Mouse (Mus musculus) heart, embryonic 13.5 days (tissue): ENCODE results near the gene Pabpn1l. TPM values are rescaled to one million over a fixed set of nuclear protein-coding genes. Genes with fewer than 3 reads are reported as not detected.
A peak's percentile ranks its signal among the peaks of the same experiment; 100 is the strongest.

Experiments
- ATAC-seq: fragments of 200-750 bp; cut with Nextera tagmentation; 2 replicates; pipeline ENCODE4 v1.8.0; 2017; ENCODE audit warnings: moderate TSS enrichment; ENCODE audit not compliant: insufficient number of reproducible peaks, low FRiP score, low TSS enrichment; ENCODE audit errors: extremely low read depth
- H3K27ac ChIP-seq: fragments of 300-500 bp; sonication (generic); replicated peaks from 2 replicates; pipeline ENCODE4 v1.5.1; 2015; ENCODE audit warnings: moderate library complexity, mild to moderate bottlenecking, inconsistent platforms
- H3K27me3 ChIP-seq: fragments of 300-500 bp; sonication (generic); replicated peaks from 2 replicates; pipeline ENCODE4 v1.6.1; 2015; ENCODE audit warnings: mild to moderate bottlenecking, inconsistent platforms
- H3K36me3 ChIP-seq: fragments of 300-500 bp; sonication (generic); 2 replicates; pipeline ENCODE4 v1.6.1; 2015; ENCODE audit warnings: mild to moderate bottlenecking, inconsistent platforms
- H3K4me1 ChIP-seq: fragments of 300-500 bp; sonication (generic); 2 replicates; pipeline ENCODE4 v1.6.1; 2015; ENCODE audit warnings: inconsistent platforms
- H3K4me2 ChIP-seq: fragments of 300-500 bp; sonication (generic); 2 replicates; pipeline ENCODE4 v1.6.1; 2015; ENCODE audit warnings: inconsistent platforms, mild to moderate bottlenecking, moderate library complexity
- H3K4me3 ChIP-seq: fragments of 300-500 bp; sonication (generic); 2 replicates; pipeline ENCODE4 v1.5.1; 2015; ENCODE audit warnings: moderate library complexity, mild to moderate bottlenecking, inconsistent platforms
- H3K9ac ChIP-seq: fragments of 300-500 bp; sonication (generic); 2 replicates; pipeline ENCODE4 v1.6.1; 2015; ENCODE audit warnings: inconsistent platforms, mild to moderate bottlenecking, moderate library complexity
- H3K9me3 ChIP-seq: fragments of 300-500 bp; sonication (generic); 2 replicates; pipeline ENCODE4 v1.6.1; 2016; ENCODE audit warnings: inconsistent platforms
- WGBS: fragments of 180-500 bp; shearing (Covaris S2); methylation state at CpG from one replicate; pipeline ENCODE4 v1.1.7; 2015; ENCODE audit warnings: mixed read lengths; 5-methylcytosine and 5-hydroxymethylcytosine counted together
- polyA plus RNA-seq: library from polyadenylated mRNA; unstranded; fragments of >200 nt; fragmentation: Nextera tagmentation; extraction: Ambion mirVana; gene quantifications from 2 replicates; pipeline ENCODE4 v1.2.1, GENCODE M21; 2015

Gene Pabpn1l
- polyA plus RNA-seq, 1 experiment from 2014 or later: not detected

- Histone ChIP-seq H3K4me3 (no peak overlapping the region), H3K9ac (no peak overlapping the region), H3K27me3 (peaks cover 7% of the 10 kb centered on the region), H3K9me3 (no peaks in the 10 kb centered on the region), H3K4me2 (0 out of 2 replicates have a peak overlapping the region, but pooled peaks have one; percentile 7), H3K36me3 (peaks cover 23% of the 10 kb centered on the region), H3K4me1 (peaks cover 36% of the 10 kb centered on the region), H3K27ac (no peak overlapping the region)
- WGBS: 50% methylated on average over 16 of the region's 16 CpGs
- no peak for ATAC-seq
These were observed 23.8 kb upstream of the Pabpn1l start for GRCm38 (mm10) chr8:122646337-122646736.

- H3K4me1 ChIP-seq: peaks cover 49% of the 10 kb centered on the region
- no peak for ATAC-seq
These were observed 21.8 kb upstream of the Pabpn1l start for GRCm38 (mm10) chr8:122644175-122644954.

GRCm38 (mm10) chr8:122642071-122642470, 19.5 kb upstream of the Pabpn1l start:
- Histone ChIP-seq H3K4me3 (no peak overlapping the region), H3K27me3 (peaks cover 4% of the 10 kb centered on the region), H3K9ac (no peak overlapping the region), H3K4me2 (no peak overlapping the region), H3K27ac (0 out of 2 replicates have a peak overlapping the region, but pooled peaks have one; percentile 0), H3K36me3 (peaks cover 21% of the 10 kb centered on the region), H3K9me3 (no peaks in the 10 kb centered on the region), H3K4me1 (peaks cover 59% of the 10 kb centered on the region)
- ATAC-seq: no peak
- WGBS: 41% methylated on average over 9 of the region's 9 CpGs

More at GRCm38 (mm10) chr8:122644175-122644954, 21.8 kb upstream of the Pabpn1l start:
- H3K27ac ChIP-seq: no peak overlapping the region
- WGBS: 45% methylated on average over 6 of the region's 6 CpGs
- H3K36me3 ChIP-seq: peaks cover 23% of the 10 kb centered on the region
- no peak overlapping the region for H3K4me2 ChIP-seq
- H3K27me3 ChIP-seq: peaks cover 6% of the 10 kb centered on the region
- H3K9me3 ChIP-seq: no peaks in the 10 kb centered on the region
- no peak overlapping the region for H3K4me3 ChIP-seq
- no peak overlapping the region for H3K9ac ChIP-seq

- ATAC-seq: no peak
- H3K27me3 ChIP-seq: peaks cover 4% of the 10 kb centered on the region
- 81% methylated on average over 15 of the region's 15 CpGs for WGBS
- H3K36me3 ChIP-seq: peaks cover 21% of the 10 kb centered on the region
- H3K4me1 ChIP-seq: peaks cover 60% of the 10 kb centered on the region
- H3K4me3 ChIP-seq: no peak overlapping the region
- no peak overlapping the region for H3K9ac ChIP-seq
- H3K27ac ChIP-seq: no peak overlapping the region
- H3K4me2 ChIP-seq: no peak overlapping the region
- no peaks in the 10 kb centered on the region for H3K9me3 ChIP-seq
These were observed 18.9 kb upstream of the Pabpn1l start for GRCm38 (mm10) chr8:122641406-122641805.

- peaks cover 60% of the 10 kb centered on the region for H3K4me1 ChIP-seq
These were observed 18.3 kb upstream of the Pabpn1l start for GRCm38 (mm10) chr8:122640825-122641224.

GRCm38 (mm10) chr8:122639521-122640248, 17.1 kb upstream of the Pabpn1l start:
- H3K4me1 ChIP-seq: peaks cover 65% of the 10 kb centered on the region
- no peak overlapping the region for H3K27ac ChIP-seq
- no peak overlapping the region for H3K4me3 ChIP-seq
- H3K27me3 ChIP-seq: peaks cover 4% of the 10 kb centered on the region; the same call in 1 of the 2 replicates
- H3K9ac ChIP-seq: no peak overlapping the region; the same call in 1 of the 2 replicates
- 44% methylated on average over 16 of the region's 16 CpGs for WGBS
- no peak for ATAC-seq
- H3K9me3 ChIP-seq: no peaks in the 10 kb centered on the region
- peaks cover 23% of the 10 kb centered on the region for H3K36me3 ChIP-seq
- no peak overlapping the region for H3K4me2 ChIP-seq

More at GRCm38 (mm10) chr8:122640825-122641224, 18.3 kb upstream of the Pabpn1l start:
- no peak overlapping the region for H3K4me2 ChIP-seq
- H3K4me3 ChIP-seq: no peak overlapping the region
- H3K9ac ChIP-seq: no peak overlapping the region
- no peak for ATAC-seq
- H3K9me3 ChIP-seq: no peaks in the 10 kb centered on the region
- 71% methylated on average over 4 of the region's 4 CpGs for WGBS
- peaks cover 21% of the 10 kb centered on the region for H3K36me3 ChIP-seq
- H3K27me3 ChIP-seq: peaks cover 4% of the 10 kb centered on the region
- H3K27ac ChIP-seq: no peak overlapping the region

- H3K27me3 ChIP-seq: 0 out of 2 replicates have a peak, but pooled peaks cover 4% of the 10 kb centered on the region
- 79% methylated on average over 16 of the region's 16 CpGs for WGBS
- H3K36me3 ChIP-seq: peaks cover 33% of the 10 kb centered on the region
- no peak for ATAC-seq
- no peak overlapping the region for H3K4me2 ChIP-seq
- no peaks in the 10 kb centered on the region for H3K9me3 ChIP-seq
- no peak overlapping the region for H3K9ac ChIP-seq
- H3K4me3 ChIP-seq: no peak overlapping the region
- peaks cover 61% of the 10 kb centered on the region for H3K4me1 ChIP-seq
- H3K27ac ChIP-seq: no peak overlapping the region
These were observed 16.1 kb upstream of the Pabpn1l start for GRCm38 (mm10) chr8:122638601-122639000.

GRCm38 (mm10) chr8:122637230-122637629, 14.7 kb upstream of the Pabpn1l start:
- Histone ChIP-seq H3K27me3 (0 out of 2 replicates have a peak, but pooled peaks cover 4% of the 10 kb centered on the region), H3K36me3 (peaks cover 45% of the 10 kb centered on the region), H3K9me3 (no peaks in the 10 kb centered on the region), H3K9ac (no peak overlapping the region; the same call in 1 of the 2 replicates), H3K27ac (peak overlapping the region; percentile 20; the same call in 1 of the 2 replicates), H3K4me3 (no peak overlapping the region), H3K4me1 (peaks cover 55% of the 10 kb centered on the region), H3K4me2 (no peak overlapping the region)
- WGBS: 81% methylated on average over 9 of the region's 9 CpGs
- no peak for ATAC-seq

- peaks cover 41% of the 10 kb centered on the region for H3K36me3 ChIP-seq
- H3K4me1 ChIP-seq: peaks cover 51% of the 10 kb centered on the region
- no peak overlapping the region; the same call in 1 of the 2 replicates for H3K9ac ChIP-seq
- 36% methylated on average over 9 of the region's 9 CpGs for WGBS
- H3K9me3 ChIP-seq: no peaks in the 10 kb centered on the region
- peak overlapping the region; percentile 20; the same call in 1 of the 2 replicates for H3K27ac ChIP-seq
- H3K4me3 ChIP-seq: no peak overlapping the region
- H3K4me2 ChIP-seq: no peak overlapping the region
- no peak for ATAC-seq
- H3K27me3 ChIP-seq: 0 out of 2 replicates have a peak, but pooled peaks cover 4% of the 10 kb centered on the region
These were observed 14.2 kb upstream of the Pabpn1l start for GRCm38 (mm10) chr8:122636803-122637175.

- Histone ChIP-seq H3K4me1 (peaks cover 47% of the 10 kb centered on the region), H3K9me3 (no peaks in the 10 kb centered on the region), H3K4me2 (no peak overlapping the region), H3K9ac (no peak overlapping the region; the same call in 1 of the 2 replicates), H3K4me3 (no peak overlapping the region), H3K27ac (no peak overlapping the region; the same call in 1 of the 2 replicates), H3K27me3 (0 out of 2 replicates have a peak, but pooled peaks cover 4% of the 10 kb centered on the region), H3K36me3 (peaks cover 41% of the 10 kb centered on the region)
- 34% methylated on average over 14 of the region's 14 CpGs for WGBS
- no peak; the same call in 1 of the 2 replicates for ATAC-seq
These were observed 13.6 kb upstream of the Pabpn1l start for GRCm38 (mm10) chr8:122635878-122636802.
